Mouse (Mus musculus): ENCODE results near the gene Tut1. TPM values are rescaled to one million over a fixed set of nuclear protein-coding genes. Genes with fewer than 3 reads are reported as not detected.
"Not testable (repeated sequence)": the region's sequence is repeated elsewhere in the genome, so short reads cannot be mapped to it uniquely, and the experiment has no call there.

The Tut1 gene
- polyA plus RNA-seq, 2 experiments = 27.6 to 28.6 TPM

- no peak for DNase-seq (ENCODE audit: low spot score)
- Histone ChIP-seq H3K27me3 (ENCODE audit: control insufficient read depth, insufficient read depth, low read length) (no peaks in the 10 kb centered on the region), H3K4me2 (replicated peaks; ENCODE audit: low read depth, low read length, severe bottlenecking) (no peak overlapping the region), H3K36me3 (ENCODE audit: control insufficient read depth, insufficient read depth, low read length) (peaks cover 6% of the 10 kb centered on the region), H3K4me1 (ENCODE audit: control insufficient read depth, insufficient read depth, low read length) (peaks cover 68% of the 10 kb centered on the region), H3K4me3 (replicated peaks; ENCODE audit: low read length) (no peak overlapping the region), H3K9me3 (ENCODE audit: control insufficient read depth, low read length) (no peaks in the 10 kb centered on the region), H3K9ac (ENCODE audit: low read depth, low read length, severe bottlenecking) (no peak overlapping the region), H3K27ac (replicated peaks; ENCODE audit: low read depth, low read length) (no peak overlapping the region)
- TF ChIP-seq POLR2A (IDR thresholded peaks at IDR 0.05; ENCODE audit: borderline replicate concordance, extremely low read depth, insufficient read depth, insufficient read length) = no peak
- ATAC-seq (ENCODE audit: low FRiP score, low read depth) = no peak
- 82% methylated on average over 10 of the region's 10 CpGs for WGBS
Measured at GRCm38 (mm10) chr19:8994813-8995607, 41.4 kb downstream of the Tut1 start.

GRCm38 (mm10) chr19:8996601-8997000 lies 43.0 kb downstream of the Tut1 start:
- Histone ChIP-seq H3K4me1 (ENCODE audit: control insufficient read depth, insufficient read depth, low read length) (peaks cover 59% of the 10 kb centered on the region), H3K27me3 (ENCODE audit: control insufficient read depth, insufficient read depth, low read length) (no peaks in the 10 kb centered on the region), H3K9ac (ENCODE audit: low read depth, low read length, severe bottlenecking) (no peak overlapping the region), H3K4me3 (replicated peaks; ENCODE audit: low read length) (no peak overlapping the region), H3K4me2 (replicated peaks; ENCODE audit: low read depth, low read length, severe bottlenecking) (no peak overlapping the region), H3K9me3 (ENCODE audit: control insufficient read depth, low read length) (no peaks in the 10 kb centered on the region), H3K36me3 (ENCODE audit: control insufficient read depth, insufficient read depth, low read length) (peaks cover 22% of the 10 kb centered on the region), H3K27ac (replicated peaks; ENCODE audit: low read depth, low read length) (no peak overlapping the region)
- ATAC-seq (ENCODE audit: low FRiP score, low read depth) = no peak
- TF ChIP-seq POLR2A (IDR thresholded peaks at IDR 0.05; ENCODE audit: borderline replicate concordance, extremely low read depth, insufficient read depth, insufficient read length) = no peak
- no peak for DNase-seq (ENCODE audit: low spot score)
- 89% methylated on average over 6 of the region's 6 CpGs for WGBS

GRCm38 (mm10) chr19:8997546-8997945 lies 43.9 kb downstream of the Tut1 start:
- no peak for TF ChIP-seq POLR2A (IDR thresholded peaks at IDR 0.05; ENCODE audit: borderline replicate concordance, extremely low read depth, insufficient read depth, insufficient read length)
- 39% methylated on average over 4 of the region's 4 CpGs for WGBS
- Histone ChIP-seq H3K9me3 (ENCODE audit: control insufficient read depth, low read length) (no peaks in the 10 kb centered on the region), H3K4me3 (replicated peaks; ENCODE audit: low read length) (no peak overlapping the region), H3K27me3 (ENCODE audit: control insufficient read depth, insufficient read depth, low read length) (no peaks in the 10 kb centered on the region), H3K36me3 (ENCODE audit: control insufficient read depth, insufficient read depth, low read length) (peaks cover 32% of the 10 kb centered on the region), H3K9ac (ENCODE audit: low read depth, low read length, severe bottlenecking) (no peak overlapping the region), H3K4me2 (replicated peaks; ENCODE audit: low read depth, low read length, severe bottlenecking) (peak overlapping the region; percentile 22), H3K4me1 (ENCODE audit: control insufficient read depth, insufficient read depth, low read length) (peaks cover 50% of the 10 kb centered on the region), H3K27ac (replicated peaks; ENCODE audit: low read depth, low read length) (peak overlapping the region; percentile 75)
- peak; percentile 89 for DNase-seq (ENCODE audit: low spot score)
- ATAC-seq (ENCODE audit: low FRiP score, low read depth) = peak; percentile 88

- H3K27me3 ChIP-seq (ENCODE audit: control insufficient read depth, insufficient read depth, low read length) = no peaks in the 10 kb centered on the region
- H3K36me3 ChIP-seq (ENCODE audit: control insufficient read depth, insufficient read depth, low read length) = peaks cover 42% of the 10 kb centered on the region
- no peaks in the 10 kb centered on the region for H3K9me3 ChIP-seq (ENCODE audit: control insufficient read depth, low read length)
- H3K4me3 ChIP-seq (replicated peaks; ENCODE audit: low read length) = no peak overlapping the region
- TF ChIP-seq POLR2A (IDR thresholded peaks at IDR 0.05; ENCODE audit: borderline replicate concordance, extremely low read depth, insufficient read depth, insufficient read length) = no peak
- 72% methylated on average over 6 of the region's 6 CpGs for WGBS
- no peak for DNase-seq (ENCODE audit: low spot score)
- no peak for ATAC-seq (ENCODE audit: low FRiP score, low read depth)
- H3K27ac ChIP-seq (replicated peaks; ENCODE audit: low read depth, low read length) = peak overlapping the region; percentile 75; the same call in 1 of the 2 replicates
- no peak overlapping the region for H3K9ac ChIP-seq (ENCODE audit: low read depth, low read length, severe bottlenecking)
- no peak overlapping the region for H3K4me2 ChIP-seq (replicated peaks; ENCODE audit: low read depth, low read length, severe bottlenecking)
- peaks cover 40% of the 10 kb centered on the region for H3K4me1 ChIP-seq (ENCODE audit: control insufficient read depth, insufficient read depth, low read length)
Measured at GRCm38 (mm10) chr19:8998546-8998945, 44.9 kb downstream of the Tut1 start.

GRCm38 (mm10) chr19:8999223-8999622 lies 45.6 kb downstream of the Tut1 start:
- Histone ChIP-seq H3K27ac (replicated peaks; ENCODE audit: low read depth, low read length) (no peak overlapping the region), H3K27me3 (ENCODE audit: control insufficient read depth, insufficient read depth, low read length) (no peaks in the 10 kb centered on the region), H3K4me1 (ENCODE audit: control insufficient read depth, insufficient read depth, low read length) (peaks cover 36% of the 10 kb centered on the region), H3K36me3 (ENCODE audit: control insufficient read depth, insufficient read depth, low read length) (peaks cover 48% of the 10 kb centered on the region), H3K4me3 (replicated peaks; ENCODE audit: low read length) (no peak overlapping the region), H3K9me3 (ENCODE audit: control insufficient read depth, low read length) (no peaks in the 10 kb centered on the region), H3K4me2 (replicated peaks; ENCODE audit: low read depth, low read length, severe bottlenecking) (no peak overlapping the region), H3K9ac (ENCODE audit: low read depth, low read length, severe bottlenecking) (no peak overlapping the region)
- DNase-seq (ENCODE audit: low spot score) = no peak
- TF ChIP-seq POLR2A (IDR thresholded peaks at IDR 0.05; ENCODE audit: borderline replicate concordance, extremely low read depth, insufficient read depth, insufficient read length) = no peak
- ATAC-seq (ENCODE audit: low FRiP score, low read depth) = no peak
- WGBS = 85% methylated on average over 4 of the region's 4 CpGs

- 98% methylated on average over 2 of the region's 2 CpGs for WGBS
- ATAC-seq (ENCODE audit: low FRiP score, low read depth) = not testable (repeated sequence)
- peaks cover 70% of the 10 kb centered on the region for H3K36me3 ChIP-seq (ENCODE audit: control insufficient read depth, insufficient read depth, low read length)
Measured at GRCm38 (mm10) chr19:9006915-9007314, 53.3 kb downstream of the Tut1 start.

More at GRCm38 (mm10) chr19:9006915-9007314, 53.3 kb downstream of the Tut1 start:
- H3K4me3 ChIP-seq (replicated peaks; ENCODE audit: low read length); H3K4me2 ChIP-seq (replicated peaks; ENCODE audit: low read depth, low read length, severe bottlenecking); H3K27me3 ChIP-seq (ENCODE audit: control insufficient read depth, insufficient read depth, low read length); H3K9ac ChIP-seq (ENCODE audit: low read depth, low read length, severe bottlenecking); H3K27ac ChIP-seq (replicated peaks; ENCODE audit: low read depth, low read length); DNase-seq (ENCODE audit: low spot score); H3K4me1 ChIP-seq (ENCODE audit: control insufficient read depth, insufficient read depth, low read length); H3K9me3 ChIP-seq (ENCODE audit: control insufficient read depth, low read length): not testable (repeated sequence)
